Mouse (Mus musculus) heart, adult 2 months (tissue): Measurements from ENCODE around the gene Birc3. TPM values are rescaled to one million over a fixed set of nuclear protein-coding genes. Genes with fewer than 3 reads are reported as not detected.
"Not testable (repeated sequence)": the region's sequence is repeated elsewhere in the genome, so short reads cannot be mapped to it uniquely, and the experiment has no call there.

Experiments used
- DNase-seq, 2 experiments: peaks; one replicate each; pipeline ENCODE4 v3.0.0; 2021
- H3K27ac ChIP-seq: fragments of 200-600 bp; 2 replicates; pipeline ENCODE4 v1.8.1; 2022
- H3K27me3 ChIP-seq: fragments of 200-500 bp; 2 replicates; pipeline ENCODE4 v1.6.1; 2012; ENCODE audit warnings: mild to moderate bottlenecking, low read length, inconsistent platforms, mixed read lengths; ENCODE audit not compliant: control insufficient read depth, insufficient read depth
- H3K36me3 ChIP-seq: fragments of 200-500 bp; 2 replicates; pipeline ENCODE4 v1.6.1; 2012; ENCODE audit warnings: low read length, inconsistent platforms; ENCODE audit not compliant: control insufficient read depth, insufficient read depth
- H3K4me1 ChIP-seq: fragments of 200-500 bp; 2 replicates; pipeline ENCODE4 v1.6.1; 2011; ENCODE audit warnings: low read length; ENCODE audit not compliant: control insufficient read depth, insufficient read depth
- H3K4me3 ChIP-seq: fragments of 200-600 bp; 2 replicates; pipeline ENCODE4 v1.8.1; 2022
- H3K79me2 ChIP-seq: fragments of 200-500 bp; replicated peaks from 2 replicates; pipeline ENCODE4 v1.6.1; 2012; ENCODE audit warnings: mild to moderate bottlenecking, inconsistent platforms, low read length, moderate library complexity, mixed read lengths; ENCODE audit not compliant: control insufficient read depth, insufficient read depth
- H3K9ac ChIP-seq: fragments of 200-500 bp; 2 replicates; pipeline ENCODE4 v1.6.1; 2012; ENCODE audit warnings: low read depth, mild to moderate bottlenecking, control low read depth, inconsistent platforms, low read length, mixed read lengths
- CTCF ChIP-seq: fragments of 200-600 bp; IDR thresholded peaks from 2 replicates; pipeline ENCODE4 v1.8.1; 2022; ENCODE audit warnings: antibody characterized with exemption, mild to moderate bottlenecking, moderate library complexity
- EP300 ChIP-seq: fragments of 200-500 bp; IDR thresholded peaks from 2 replicates; pipeline ENCODE4 v1.6.1; 2011; ENCODE audit warnings: low read depth, low read length, control low read depth; ENCODE audit not compliant: insufficient read depth
- POLR2A ChIP-seq: fragments of 200-500 bp; IDR thresholded peaks from 2 replicates; pipeline ENCODE4 v1.6.1; 2011; ENCODE audit warnings: mild to moderate bottlenecking, low read depth, low read length, control low read depth; ENCODE audit not compliant: insufficient read depth
- WGBS: fragments of 180-500 bp; shearing (Covaris S2); methylation state at CpG from one replicate; pipeline ENCODE4 v1.1.7; 2018; 5-methylcytosine and 5-hydroxymethylcytosine counted together
- intact Hi-C: fragments of 180-260 bp; cut with DNase I; formaldehyde crosslinking; loops from one replicate; pipeline ENCODE4 v1.15.1; 2025
- polyA plus RNA-seq: library from polyadenylated mRNA; depleted of rRNA; stranded (reverse); fragments of >200 nt; gene quantifications from 2 replicates; pipeline ENCODE4 v1.2.3, GENCODE M21; 2012
- total RNA-seq, 2 experiments: library from RNA; stranded (reverse); gene quantifications; 2 replicates each; pipeline ENCODE4 v1.2.3; 2021

Gene Birc3
- total and polyA plus RNA-seq, 3 experiments: 8.7 to 9.7 (median 9.0) TPM

GRCm38 (mm10) chr9:7903825-7904224 is 30.8 kb upstream of the Birc3 start:
- H3K27me3 ChIP-seq: no peaks in the 10 kb centered on the region
- no peak for DNase-seq
- H3K36me3 ChIP-seq: no peaks in the 10 kb centered on the region
- no peak for TF ChIP-seq POLR2A
- TF ChIP-seq EP300: no peak
- TF ChIP-seq CTCF: no peak
- no peak overlapping the region for H3K4me3 ChIP-seq
- WGBS: 65% methylated on average over 5 of the region's 5 CpGs
- no peak overlapping the region for H3K9ac ChIP-seq
- intact Hi-C loops: loop anchor here (5.0 kb wide), 1 partner anchor 168 kb away; no protein-coding TSS in a partner anchor
- H3K79me2 ChIP-seq: no peaks in the 10 kb centered on the region
- H3K4me1 ChIP-seq: no peaks in the 10 kb centered on the region
- no peak overlapping the region for H3K27ac ChIP-seq

GRCm38 (mm10) chr9:7903262-7903661 is 30.3 kb upstream of the Birc3 start:
- Histone ChIP-seq H3K79me2 (no peaks in the 10 kb centered on the region), H3K27ac (no peak overlapping the region), H3K4me1 (no peaks in the 10 kb centered on the region), H3K36me3 (no peaks in the 10 kb centered on the region), H3K9ac (no peak overlapping the region), H3K4me3 (no peak overlapping the region), H3K27me3 (no peaks in the 10 kb centered on the region)
- no peak for DNase-seq
- TF ChIP-seq CTCF (no peak), POLR2A (no peak), EP300 (no peak)
- intact Hi-C loops: loop anchor here (5.0 kb wide), 1 partner anchor 169 kb away; no protein-coding TSS in a partner anchor
- WGBS: 81% methylated on average over 2 of the region's 2 CpGs

GRCm38 (mm10) chr9:7902311-7902710 is 29.3 kb upstream of the Birc3 start:
- intact Hi-C loops: loop anchor here (5.0 kb wide), 1 partner anchor 170 kb away; no protein-coding TSS in a partner anchor
- H3K27ac ChIP-seq: no peak overlapping the region
- no peaks in the 10 kb centered on the region for H3K4me1 ChIP-seq
- 62% methylated on average over 7 of the region's 7 CpGs for WGBS
- no peak overlapping the region for H3K4me3 ChIP-seq
- H3K36me3 ChIP-seq: no peaks in the 10 kb centered on the region
- TF ChIP-seq EP300 (no peak), POLR2A (no peak), CTCF (no peak)
- H3K27me3 ChIP-seq: no peaks in the 10 kb centered on the region
- DNase-seq: no peak
- H3K79me2 ChIP-seq: no peaks in the 10 kb centered on the region
- H3K9ac ChIP-seq: no peak overlapping the region

GRCm38 (mm10) chr9:7900965-7901364 is 28.0 kb upstream of the Birc3 start:
- intact Hi-C loops: loop anchor here (5.0 kb wide), 1 partner anchor 171 kb away; no protein-coding TSS in a partner anchor
- H3K79me2 ChIP-seq: no peaks in the 10 kb centered on the region
- no peaks in the 10 kb centered on the region for H3K4me1 ChIP-seq
- no peak for TF ChIP-seq POLR2A
- TF ChIP-seq CTCF: no peak
- TF ChIP-seq EP300: no peak
- H3K9ac ChIP-seq: no peak overlapping the region
- H3K4me3 ChIP-seq: no peak overlapping the region
- H3K27ac ChIP-seq: no peak overlapping the region
- H3K36me3 ChIP-seq: no peaks in the 10 kb centered on the region
- WGBS: 95% methylated on average over 8 of the region's 8 CpGs
- DNase-seq: no peak
- no peaks in the 10 kb centered on the region for H3K27me3 ChIP-seq

GRCm38 (mm10) chr9:7897502-7897901 is 24.5 kb upstream of the Birc3 start:
- intact Hi-C loops: loop anchor here (1.0 to 5.0 kb wide), 4 partner anchors 42 to 294 kb away; no protein-coding TSS in a partner anchor
- Histone ChIP-seq H3K4me1 (no peaks in the 10 kb centered on the region), H3K27ac (no peak overlapping the region), H3K9ac (no peak overlapping the region), H3K4me3 (no peak overlapping the region), H3K27me3 (no peaks in the 10 kb centered on the region), H3K36me3 (no peaks in the 10 kb centered on the region), H3K79me2 (no peaks in the 10 kb centered on the region)
- peak; percentile 96; the same call in 1 of the 2 replicates for TF ChIP-seq CTCF
- 0 out of 2 replicates have a peak, but pooled peaks have one; percentile 74 for TF ChIP-seq EP300
- no peak for TF ChIP-seq POLR2A
- peak; percentile 70 to 72 for DNase-seq
- 4% methylated on average over 3 of the region's 3 CpGs for WGBS

GRCm38 (mm10) chr9:7891796-7892195 is 18.8 kb upstream of the Birc3 start:
- WGBS: 100% methylated on average over 1 of the region's 1 CpGs
- H3K27ac ChIP-seq, DNase-seq, H3K79me2 ChIP-seq, H3K36me3 ChIP-seq, H3K4me3 ChIP-seq, intact Hi-C loops, H3K9ac ChIP-seq, H3K27me3 ChIP-seq, H3K4me1 ChIP-seq: not testable (repeated sequence)
